Mouse (Mus musculus): ENCODE measurements at regions not wholly inside any gene's neighbourhood (a gene's known extent, or its start where the extent isn't known, plus 50 kb on each side); places are given as distances from the start of the nearest gene placed in this dataset.

- DNase-seq (ENCODE audit: low read depth, low spot score), result no peak
Measured at GRCm38 (mm10) chr9:113302429-113302828, 405.6 kb downstream of the Pdcd6ip start.

GRCm38 (mm10) chr9:113300846-113301245, 407.2 kb downstream of the Pdcd6ip start:
- no peak for DNase-seq (ENCODE audit: low read depth, low spot score)

- DNase-seq (ENCODE audit: low read depth, low spot score), result no peak
Measured at GRCm38 (mm10) chr9:113299900-113300299, 408.2 kb downstream of the Pdcd6ip start.

- DNase-seq (ENCODE audit: low read depth, low spot score), result no peak
Measured at GRCm38 (mm10) chr9:113295850-113296467, 412.1 kb downstream of the Pdcd6ip start.

GRCm38 (mm10) chr9:113287397-113287796, 420.7 kb downstream of the Pdcd6ip start:
- DNase-seq (ENCODE audit: low read depth, low spot score), result no peak

- no peak for DNase-seq (ENCODE audit: low read depth, low spot score)
Measured at GRCm38 (mm10) chr9:113283244-113283643, 424.8 kb downstream of the Pdcd6ip start.

GRCm38 (mm10) chr9:113270595-113270994, 437.5 kb downstream of the Pdcd6ip start:
- no peak for DNase-seq (ENCODE audit: low read depth, low spot score)

GRCm38 (mm10) chr9:113267696-113268095, 440.4 kb downstream of the Pdcd6ip start:
- DNase-seq (ENCODE audit: low read depth, low spot score), result no peak

- no peak for DNase-seq (ENCODE audit: low read depth, low spot score)
Measured at GRCm38 (mm10) chr9:113263636-113264035, 444.4 kb downstream of the Pdcd6ip start.

GRCm38 (mm10) chr9:113260296-113260695, 447.8 kb downstream of the Pdcd6ip start:
- DNase-seq (ENCODE audit: low read depth, low spot score), result no peak

- no peak for DNase-seq (ENCODE audit: low read depth, low spot score)
Measured at GRCm38 (mm10) chr9:113258556-113258955, 449.5 kb downstream of the Pdcd6ip start.

GRCm38 (mm10) chr9:113248703-113249274, 459.3 kb downstream of the Pdcd6ip start:
- DNase-seq (ENCODE audit: low read depth, low spot score), result peak; percentile 11

- no peak for DNase-seq (ENCODE audit: low read depth, low spot score)
Measured at GRCm38 (mm10) chr9:113247950-113248349, 460.1 kb downstream of the Pdcd6ip start.

- DNase-seq (ENCODE audit: low read depth, low spot score), result no peak
Measured at GRCm38 (mm10) chr9:113243870-113244269, 464.2 kb downstream of the Pdcd6ip start.

GRCm38 (mm10) chr9:113233370-113233769, 474.7 kb downstream of the Pdcd6ip start:
- DNase-seq (ENCODE audit: low read depth, low spot score), result no peak

- DNase-seq (ENCODE audit: low read depth, low spot score), result no peak
Measured at GRCm38 (mm10) chr9:113229391-113229790, 478.7 kb downstream of the Pdcd6ip start.

- DNase-seq (ENCODE audit: low read depth, low spot score), result no peak
Measured at GRCm38 (mm10) chr9:113213930-113214329, 494.1 kb downstream of the Pdcd6ip start.

GRCm38 (mm10) chr9:113212389-113212788, 495.7 kb downstream of the Pdcd6ip start:
- DNase-seq (ENCODE audit: low read depth, low spot score), result no peak

- no peak for DNase-seq (ENCODE audit: low read depth, low spot score)
Measured at GRCm38 (mm10) chr9:113208181-113208580, 499.9 kb downstream of the Pdcd6ip start.

- DNase-seq (ENCODE audit: low read depth, low spot score), result no peak
Measured at GRCm38 (mm10) chr9:113199241-113199640, 508.8 kb downstream of the Pdcd6ip start.

GRCm38 (mm10) chr9:113195556-113195955, 512.5 kb downstream of the Pdcd6ip start:
- DNase-seq (ENCODE audit: low read depth, low spot score), result no peak

GRCm38 (mm10) chr9:113192773-113193172, 515.3 kb downstream of the Pdcd6ip start:
- no peak for DNase-seq (ENCODE audit: low read depth, low spot score)

- no peak for DNase-seq (ENCODE audit: low read depth, low spot score)
Measured at GRCm38 (mm10) chr9:113191163-113191562, 516.9 kb downstream of the Pdcd6ip start.

GRCm38 (mm10) chr9:113181182-113181581, 526.9 kb downstream of the Pdcd6ip start:
- no peak for DNase-seq (ENCODE audit: low read depth, low spot score)
